Mouse (Mus musculus) heart, adult 2 months (tissue): ENCODE data around the gene Cct2.

ENCODE experiments used
- CTCF ChIP-seq: fragments of 200-600 bp; IDR thresholded peaks from 2 replicates; pipeline ENCODE4 v1.8.1; 2022; ENCODE audit warnings: antibody characterized with exemption, mild to moderate bottlenecking, moderate library complexity
- EP300 ChIP-seq: fragments of 200-500 bp; IDR thresholded peaks from 2 replicates; pipeline ENCODE4 v1.6.1; 2011; ENCODE audit warnings: low read depth, low read length, control low read depth; ENCODE audit not compliant: insufficient read depth

- no peak for TF ChIP-seq CTCF
- no peak for TF ChIP-seq EP300
These were observed 45.3 kb downstream of the Cct2 start for GRCm38 (mm10) chr10:117018281-117018840.
